Mouse (Mus musculus) E14TG2a.4 (cell line): ENCODE measurements around the gene Noxa1.

Source experiments
- H3K27me3 ChIP-seq: 2 replicates; pipeline ENCODE4 v1.6.1; 2014; ENCODE audit warnings: low read length, control low read depth; ENCODE audit not compliant: insufficient read depth
- H3K36me3 ChIP-seq: 2 replicates; pipeline ENCODE4 v1.6.1; 2014; ENCODE audit warnings: low read length, control low read depth; ENCODE audit not compliant: insufficient read depth
- H3K4me1 ChIP-seq: replicated peaks from 2 replicates; pipeline ENCODE4 v1.6.1; 2014; ENCODE audit warnings: low read depth, low read length, control low read depth
- H3K4me3 ChIP-seq: replicated peaks from 2 replicates; pipeline ENCODE4 v1.5.1; 2014; ENCODE audit warnings: mild to moderate bottlenecking, low read length
- H3K9me3 ChIP-seq: 2 replicates; pipeline ENCODE4 v1.6.1; 2014; ENCODE audit warnings: low read length, control low read depth
- CTCF ChIP-seq: conservative IDR thresholded peaks from 2 replicates; pipeline ENCODE4 v1.5.1; 2014; ENCODE audit warnings: low read length
- NANOG ChIP-seq: IDR thresholded peaks from 2 replicates; pipeline ENCODE4 v1.6.1; 2014; ENCODE audit warnings: borderline replicate concordance, low read length, mixed read lengths
- POU5F1 ChIP-seq: IDR thresholded peaks from 2 replicates; pipeline ENCODE4 v1.6.1; 2014; ENCODE audit warnings: low read length, borderline replicate concordance

The Noxa1 gene

GRCm38 (mm10) chr2:25040089-25040488, 54.9 kb downstream of the Noxa1 start:
- Histone ChIP-seq H3K4me1 (peaks cover 3% of the 10 kb centered on the region; the same call in 1 of the 2 replicates), H3K27me3 (no peaks in the 10 kb centered on the region), H3K4me3 (no peak overlapping the region), H3K36me3 (peaks cover 14% of the 10 kb centered on the region), H3K9me3 (no peaks in the 10 kb centered on the region)
- TF ChIP-seq CTCF (no peak), POU5F1 (no peak), NANOG (no peak)
